Mouse (Mus musculus): ENCODE results near the gene Sorbs1. TPM values are rescaled to one million over a fixed set of nuclear protein-coding genes. Genes with fewer than 3 reads are reported as not detected.

Sorbs1 gene
- polyA plus RNA-seq, 1 experiment, result 84.4 TPM

GRCm38 (mm10) chr19:40433316-40433912 lies 80.2 kb downstream of the Sorbs1 start:
- no peak overlapping the region for H3K27ac ChIP-seq (ENCODE audit: insufficient read depth, low read length)
- TF ChIP-seq EP300 (IDR thresholded peaks at IDR 0.05; ENCODE audit: insufficient read depth, low read depth, low read length) (no peak), CTCF (IDR thresholded peaks at IDR 0.05; ENCODE audit: low read depth, low read length) (no peak), POLR2A (IDR thresholded peaks at IDR 0.05; ENCODE audit: insufficient read depth, low read length) (no peak)

GRCm38 (mm10) chr19:40431969-40432368 lies 81.6 kb downstream of the Sorbs1 start:
- no peaks in the 10 kb centered on the region for H3K36me3 ChIP-seq (ENCODE audit: control insufficient read depth, insufficient read depth, low read length, poor library complexity, severe bottlenecking)
- H3K9me3 ChIP-seq (replicated peaks; ENCODE audit: control insufficient read depth, insufficient read depth, low read length, poor library complexity, severe bottlenecking), result no peaks in the 10 kb centered on the region
- no peak overlapping the region for H3K9ac ChIP-seq (ENCODE audit: low read depth, poor library complexity, severe bottlenecking)
- no peak overlapping the region for H3K4me3 ChIP-seq (ENCODE audit: low read depth, low read length)
- H3K27me3 ChIP-seq (ENCODE audit: control insufficient read depth, insufficient read depth, low read length, poor library complexity, severe bottlenecking), result no peaks in the 10 kb centered on the region
- TF ChIP-seq CTCF (IDR thresholded peaks at IDR 0.05; ENCODE audit: low read depth, low read length), result no peak
- no peak for TF ChIP-seq POLR2A (IDR thresholded peaks at IDR 0.05; ENCODE audit: insufficient read depth, low read length)
- no peak for TF ChIP-seq EP300 (IDR thresholded peaks at IDR 0.05; ENCODE audit: insufficient read depth, low read depth, low read length)
- peaks cover 3% of the 10 kb centered on the region for H3K4me1 ChIP-seq (ENCODE audit: control insufficient read depth, insufficient read depth, low read length)
- no peak overlapping the region for H3K27ac ChIP-seq (ENCODE audit: insufficient read depth, low read length)

More at GRCm38 (mm10) chr19:40433316-40433912, 80.2 kb downstream of the Sorbs1 start:
- H3K36me3 ChIP-seq (ENCODE audit: control insufficient read depth, insufficient read depth, low read length, poor library complexity, severe bottlenecking), result no peaks in the 10 kb centered on the region
- H3K9ac ChIP-seq (ENCODE audit: low read depth, poor library complexity, severe bottlenecking), result no peak overlapping the region
- H3K9me3 ChIP-seq (replicated peaks; ENCODE audit: control insufficient read depth, insufficient read depth, low read length, poor library complexity, severe bottlenecking), result no peaks in the 10 kb centered on the region
- no peak overlapping the region for H3K4me3 ChIP-seq (ENCODE audit: low read depth, low read length)
- no peaks in the 10 kb centered on the region for H3K27me3 ChIP-seq (ENCODE audit: control insufficient read depth, insufficient read depth, low read length, poor library complexity, severe bottlenecking)
- H3K4me1 ChIP-seq (ENCODE audit: control insufficient read depth, insufficient read depth, low read length), result peaks cover 3% of the 10 kb centered on the region

- H3K9me3 ChIP-seq (replicated peaks; ENCODE audit: control insufficient read depth, insufficient read depth, low read length, poor library complexity, severe bottlenecking), result no peaks in the 10 kb centered on the region
- H3K27ac ChIP-seq (ENCODE audit: insufficient read depth, low read length), result no peak overlapping the region
- no peak overlapping the region for H3K9ac ChIP-seq (ENCODE audit: low read depth, poor library complexity, severe bottlenecking)
- no peaks in the 10 kb centered on the region for H3K27me3 ChIP-seq (ENCODE audit: control insufficient read depth, insufficient read depth, low read length, poor library complexity, severe bottlenecking)
- H3K4me1 ChIP-seq (ENCODE audit: control insufficient read depth, insufficient read depth, low read length), result peaks cover 3% of the 10 kb centered on the region
- H3K4me3 ChIP-seq (ENCODE audit: low read depth, low read length), result no peak overlapping the region
- H3K36me3 ChIP-seq (ENCODE audit: control insufficient read depth, insufficient read depth, low read length, poor library complexity, severe bottlenecking), result no peaks in the 10 kb centered on the region
- TF ChIP-seq POLR2A (IDR thresholded peaks at IDR 0.05; ENCODE audit: insufficient read depth, low read length) (no peak), CTCF (IDR thresholded peaks at IDR 0.05; ENCODE audit: low read depth, low read length) (no peak), EP300 (IDR thresholded peaks at IDR 0.05; ENCODE audit: insufficient read depth, low read depth, low read length) (no peak)
Measured at GRCm38 (mm10) chr19:40429572-40429971, 84.0 kb downstream of the Sorbs1 start.

- Histone ChIP-seq H3K27me3 (ENCODE audit: control insufficient read depth, insufficient read depth, low read length, poor library complexity, severe bottlenecking) (no peaks in the 10 kb centered on the region), H3K9ac (ENCODE audit: low read depth, poor library complexity, severe bottlenecking) (no peak overlapping the region), H3K4me3 (ENCODE audit: low read depth, low read length) (no peak overlapping the region), H3K4me1 (ENCODE audit: control insufficient read depth, insufficient read depth, low read length) (no peaks in the 10 kb centered on the region), H3K9me3 (replicated peaks; ENCODE audit: control insufficient read depth, insufficient read depth, low read length, poor library complexity, severe bottlenecking) (no peaks in the 10 kb centered on the region), H3K36me3 (ENCODE audit: control insufficient read depth, insufficient read depth, low read length, poor library complexity, severe bottlenecking) (no peaks in the 10 kb centered on the region), H3K27ac (ENCODE audit: insufficient read depth, low read length) (no peak overlapping the region)
- TF ChIP-seq CTCF (IDR thresholded peaks at IDR 0.05; ENCODE audit: low read depth, low read length) (no peak), EP300 (IDR thresholded peaks at IDR 0.05; ENCODE audit: insufficient read depth, low read depth, low read length) (no peak), POLR2A (IDR thresholded peaks at IDR 0.05; ENCODE audit: insufficient read depth, low read length) (no peak)
Measured at GRCm38 (mm10) chr19:40429169-40429568, 84.4 kb downstream of the Sorbs1 start.

- TF ChIP-seq CTCF (IDR thresholded peaks at IDR 0.05; ENCODE audit: low read depth, low read length) (no peak), POLR2A (IDR thresholded peaks at IDR 0.05; ENCODE audit: insufficient read depth, low read length) (no peak), EP300 (IDR thresholded peaks at IDR 0.05; ENCODE audit: insufficient read depth, low read depth, low read length) (no peak)
- Histone ChIP-seq H3K27ac (ENCODE audit: insufficient read depth, low read length) (no peak overlapping the region), H3K9me3 (replicated peaks; ENCODE audit: control insufficient read depth, insufficient read depth, low read length, poor library complexity, severe bottlenecking) (no peaks in the 10 kb centered on the region)
Measured at GRCm38 (mm10) chr19:40426103-40426960, 87.2 kb downstream of the Sorbs1 start.

GRCm38 (mm10) chr19:40425326-40425725 lies 88.3 kb downstream of the Sorbs1 start:
- H3K9ac ChIP-seq (ENCODE audit: low read depth, poor library complexity, severe bottlenecking), result no peak overlapping the region
- no peak for TF ChIP-seq POLR2A (IDR thresholded peaks at IDR 0.05; ENCODE audit: insufficient read depth, low read length)
- TF ChIP-seq EP300 (IDR thresholded peaks at IDR 0.05; ENCODE audit: insufficient read depth, low read depth, low read length), result no peak
- TF ChIP-seq CTCF (IDR thresholded peaks at IDR 0.05; ENCODE audit: low read depth, low read length), result no peak
- no peak overlapping the region for H3K27ac ChIP-seq (ENCODE audit: insufficient read depth, low read length)
- H3K4me3 ChIP-seq (ENCODE audit: low read depth, low read length), result no peak overlapping the region
- no peaks in the 10 kb centered on the region for H3K36me3 ChIP-seq (ENCODE audit: control insufficient read depth, insufficient read depth, low read length, poor library complexity, severe bottlenecking)
- no peaks in the 10 kb centered on the region for H3K27me3 ChIP-seq (ENCODE audit: control insufficient read depth, insufficient read depth, low read length, poor library complexity, severe bottlenecking)
- no peaks in the 10 kb centered on the region for H3K9me3 ChIP-seq (replicated peaks; ENCODE audit: control insufficient read depth, insufficient read depth, low read length, poor library complexity, severe bottlenecking)
- H3K4me1 ChIP-seq (ENCODE audit: control insufficient read depth, insufficient read depth, low read length), result no peaks in the 10 kb centered on the region

More at GRCm38 (mm10) chr19:40426103-40426960, 87.2 kb downstream of the Sorbs1 start:
- H3K9ac ChIP-seq (ENCODE audit: low read depth, poor library complexity, severe bottlenecking), result no peak overlapping the region
- no peaks in the 10 kb centered on the region for H3K27me3 ChIP-seq (ENCODE audit: control insufficient read depth, insufficient read depth, low read length, poor library complexity, severe bottlenecking)
- no peak overlapping the region for H3K4me3 ChIP-seq (ENCODE audit: low read depth, low read length)
- no peaks in the 10 kb centered on the region for H3K36me3 ChIP-seq (ENCODE audit: control insufficient read depth, insufficient read depth, low read length, poor library complexity, severe bottlenecking)
- H3K4me1 ChIP-seq (ENCODE audit: control insufficient read depth, insufficient read depth, low read length), result no peaks in the 10 kb centered on the region
